Mouse (Mus musculus) heart, postnatal 0 days (tissue): ENCODE results near the gene Dtd1.

ENCODE experiments used
- CTCF ChIP-seq: IDR thresholded peaks from 2 replicates; pipeline ENCODE4 v1.5.1; 2016; ENCODE audit warnings: antibody characterized with exemption, control low read depth, low read depth
- EP300 ChIP-seq: IDR thresholded peaks from 2 replicates; pipeline ENCODE4 v1.6.1; 2016; ENCODE audit warnings: antibody characterized with exemption, low read depth

DNA sequence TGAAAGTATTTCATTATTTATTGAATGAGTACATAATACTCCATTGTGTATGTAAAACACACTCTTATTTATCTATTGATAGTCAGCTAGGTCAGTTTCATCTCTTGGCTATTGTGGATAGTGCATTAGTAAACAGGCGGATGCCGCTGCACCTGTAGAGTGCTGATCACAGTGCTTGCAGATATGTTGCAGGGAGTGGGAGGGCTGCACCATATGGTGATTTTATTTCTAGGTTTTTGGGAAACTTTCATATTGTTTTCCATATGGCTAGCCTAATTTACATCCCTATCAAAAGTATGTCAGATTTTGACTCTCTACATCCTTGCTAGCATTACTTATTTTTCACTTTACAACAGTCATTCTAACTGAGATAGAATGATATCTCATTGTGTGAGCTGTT lies 155.3 kb downstream of the Dtd1 start:
- TF ChIP-seq CTCF (no peak), EP300 (no peak)
